Mouse (Mus musculus): ENCODE data around the gene Kcnj13.

Kcnj13 gene

DNA sequence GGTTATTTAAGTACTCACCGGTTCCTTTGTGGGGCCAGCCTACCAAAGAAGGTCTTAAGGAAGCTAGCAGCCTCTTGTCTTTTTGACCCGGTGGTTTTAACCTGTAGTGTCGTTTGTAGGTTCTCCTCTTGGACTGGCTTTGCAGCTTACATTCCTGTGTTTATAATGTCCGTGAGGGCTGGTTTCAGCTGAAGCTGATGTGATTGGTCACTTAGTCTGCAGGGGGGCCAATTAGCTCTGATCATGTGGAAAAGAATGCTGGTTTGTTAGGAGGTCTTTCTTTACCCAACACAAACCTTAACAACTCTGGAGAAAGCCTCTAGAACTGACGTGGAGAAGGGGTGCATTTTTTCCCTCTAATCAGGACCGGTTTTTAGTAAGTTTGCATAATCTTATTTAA lies at the start of gene Kcnj13:
Gene Kcnj13, minus strand, starts transcription at position 136 of the 400 bp plus-strand sequence.
- DNase-seq, result no peak

DNA sequence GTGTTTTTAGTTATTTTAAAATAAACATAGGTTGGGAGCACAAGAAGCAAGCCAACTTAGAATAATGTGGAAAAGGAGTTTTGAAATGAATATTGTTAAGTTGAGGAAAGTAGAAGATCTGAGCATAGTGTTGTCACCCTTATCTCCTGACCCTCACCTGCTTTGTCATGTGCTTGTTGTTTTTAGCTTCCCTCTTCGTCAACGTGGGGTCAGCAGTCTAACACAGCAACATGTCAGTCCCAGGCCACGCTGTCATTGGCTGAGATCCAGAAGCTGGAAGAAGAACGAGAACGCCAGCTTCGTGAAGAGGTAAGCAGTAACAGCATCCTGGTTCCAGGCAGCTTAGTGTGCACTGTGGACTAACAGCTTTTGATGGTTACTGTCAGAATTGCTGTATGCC lies 42.1 kb upstream of the Kcnj13 start:
- DNase-seq, result no peak

DNA sequence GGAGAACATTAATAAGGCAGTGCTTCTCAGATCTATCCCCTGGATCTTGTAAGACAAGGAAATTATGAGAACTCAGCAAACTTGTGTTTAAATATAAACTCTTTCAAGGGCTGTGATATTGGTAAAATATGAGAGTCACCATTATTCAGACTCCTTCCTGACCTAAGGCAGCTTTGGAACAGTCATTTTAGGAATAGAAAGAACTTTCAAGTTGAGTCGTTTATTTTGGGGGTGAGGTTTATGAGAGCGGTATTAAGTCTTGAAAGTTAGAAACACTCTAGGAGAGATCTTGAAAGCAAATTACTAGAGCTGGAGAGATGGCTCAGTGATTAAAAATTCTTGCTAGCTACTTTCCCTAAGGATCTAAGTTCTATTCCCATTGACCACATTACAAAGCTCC lies 40.6 kb upstream of the Kcnj13 start:
- DNase-seq, result no peak

DNA sequence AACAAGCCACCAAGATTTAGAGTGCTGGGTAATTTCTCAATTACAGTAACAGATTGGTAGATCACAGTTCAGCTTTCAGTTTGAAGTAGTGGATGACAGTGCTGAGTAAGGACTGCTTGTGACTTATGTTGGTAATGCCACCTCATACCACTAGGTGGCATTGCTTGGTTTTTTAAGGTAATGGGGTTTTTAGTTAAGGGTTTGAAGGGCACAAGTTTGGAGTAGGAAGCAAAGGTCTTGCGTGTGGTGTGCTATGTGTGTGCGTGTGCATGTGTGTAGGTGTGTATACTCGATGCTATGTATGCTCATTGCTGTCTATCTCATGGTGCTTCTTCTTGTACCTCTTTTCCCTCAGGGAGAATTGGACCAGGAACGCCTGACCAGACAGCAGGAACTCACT lies 24.2 kb upstream of the Kcnj13 start:
- DNase-seq, result peak in 1 of 2 experiments; percentile 7

DNA sequence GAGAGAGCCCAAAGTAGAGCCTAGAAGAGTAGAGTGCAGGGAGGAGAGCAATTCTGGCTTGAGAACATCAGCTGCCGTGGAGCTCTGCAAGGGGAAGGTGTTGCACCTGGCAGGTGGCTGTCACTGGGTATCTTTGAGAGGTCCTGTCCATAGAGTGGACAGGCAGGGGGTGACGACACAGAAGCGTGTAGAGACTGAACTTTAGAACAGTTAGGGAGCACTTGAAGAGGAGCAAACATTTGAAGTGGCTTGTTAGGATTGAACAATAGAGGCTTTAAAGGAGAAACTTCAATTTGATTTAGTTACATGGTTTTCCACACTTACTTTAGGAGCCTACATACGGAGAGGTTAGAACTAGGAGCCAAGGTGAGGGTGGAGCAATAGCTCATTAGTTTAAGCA lies 14.9 kb upstream of the Kcnj13 start:
- no peak for DNase-seq

DNA sequence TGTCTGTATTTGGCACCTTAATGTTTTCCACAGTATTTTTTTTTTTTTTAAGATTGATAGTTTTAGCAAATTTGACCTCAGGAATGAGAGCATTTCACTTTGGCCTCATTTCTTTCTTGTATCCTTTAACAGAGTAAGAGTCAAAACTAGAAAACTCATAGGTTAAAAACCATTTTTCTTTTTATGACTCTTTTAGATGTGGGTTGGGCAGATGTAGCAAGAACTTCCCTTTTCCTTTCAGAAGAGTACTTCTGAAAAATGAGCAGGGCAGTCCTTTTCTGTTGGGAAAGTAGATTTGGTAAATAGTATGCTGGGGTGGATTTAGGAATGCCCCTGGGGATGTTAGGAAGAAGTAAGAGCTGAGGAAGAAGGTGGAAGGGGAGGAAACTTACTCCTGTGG lies 11.5 kb upstream of the Kcnj13 start:
- DNase-seq, result no peak

DNA sequence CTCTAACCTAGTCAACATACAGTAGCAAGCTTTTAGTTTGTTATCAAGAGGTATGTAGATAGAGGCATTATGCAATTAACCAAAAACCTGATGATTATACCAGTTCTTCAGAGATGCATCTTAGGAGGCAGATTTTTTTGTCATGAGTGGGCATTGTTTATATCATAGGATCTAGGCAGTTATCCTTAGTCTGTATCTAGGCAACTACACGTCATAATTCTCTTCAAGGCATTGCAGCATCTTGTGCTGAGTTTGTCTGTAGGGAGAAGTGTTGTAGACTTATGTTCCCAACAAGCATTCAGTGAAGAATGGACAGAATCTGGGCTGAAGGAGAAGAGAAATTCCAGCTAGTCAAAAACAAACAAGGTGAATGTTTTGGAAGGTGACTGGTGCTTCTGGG lies 10.2 kb upstream of the Kcnj13 start:
- no peak for DNase-seq

DNA sequence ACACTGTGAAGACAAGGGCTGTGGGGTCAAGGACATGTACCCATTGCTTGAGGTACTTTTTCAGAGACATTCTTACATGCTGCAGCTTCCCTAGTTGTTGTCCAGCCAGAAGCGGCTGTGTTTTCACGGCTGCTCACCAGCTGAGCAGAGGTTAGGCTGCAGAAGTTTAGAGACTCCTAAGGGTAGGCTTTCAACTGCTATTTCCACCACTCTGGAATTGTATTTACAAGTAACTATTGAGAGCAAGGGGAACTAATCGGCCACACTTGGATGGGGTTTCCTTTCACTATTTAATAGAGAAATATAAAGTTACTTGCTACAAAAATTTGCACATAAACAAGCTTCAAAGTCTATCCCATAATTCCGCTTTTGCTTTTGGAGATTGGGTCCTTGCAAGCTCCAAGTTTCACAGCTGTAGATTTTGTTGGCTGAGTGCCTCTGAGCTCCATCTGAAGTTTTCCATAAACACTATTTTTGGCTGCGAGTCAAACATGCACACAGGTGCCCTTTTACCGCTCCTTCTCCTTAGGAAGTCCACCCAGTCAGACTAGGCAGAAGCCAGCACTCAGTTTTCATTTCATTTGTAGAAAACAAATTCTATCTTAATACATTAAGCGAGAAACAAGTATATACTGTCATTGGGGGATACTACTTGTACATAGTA lies 2.5 kb upstream of the Kcnj13 start:
- no peak for DNase-seq

DNA sequence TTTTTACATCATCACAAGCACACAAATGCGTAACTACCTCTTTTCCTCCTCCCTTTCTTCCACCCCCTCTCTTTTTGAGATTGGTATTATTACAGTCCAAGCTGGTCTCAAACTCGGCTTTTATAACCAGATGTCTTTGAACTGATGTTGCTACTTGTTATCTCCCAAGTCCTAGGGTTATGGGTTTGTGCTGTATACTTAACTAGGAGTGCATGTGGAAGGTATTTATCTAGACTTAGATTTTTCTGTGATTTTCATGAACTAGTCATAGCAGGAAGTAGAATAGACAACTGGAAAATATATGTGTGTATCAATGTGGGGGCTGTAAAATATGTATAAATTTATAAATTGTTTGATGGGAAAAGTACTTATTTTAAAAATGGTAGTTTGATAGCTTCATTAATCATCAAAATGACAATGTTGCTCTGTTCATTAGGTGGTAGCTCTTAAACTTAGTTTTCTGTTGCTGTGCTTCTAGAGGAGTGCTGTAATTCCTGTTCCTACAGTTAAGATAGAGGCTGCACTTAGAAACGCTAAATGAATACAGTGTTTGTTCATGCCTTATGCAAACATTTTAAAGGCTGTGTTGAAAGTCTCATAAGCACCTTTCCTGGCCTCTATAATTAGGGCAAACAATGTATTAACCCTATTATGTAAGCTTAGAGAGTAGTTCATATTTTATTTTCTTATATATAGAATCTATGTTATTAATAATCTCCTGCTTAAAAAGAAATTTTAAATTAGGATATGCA lies 909 bp downstream of the Kcnj13 start:
- no peak for DNase-seq

DNA sequence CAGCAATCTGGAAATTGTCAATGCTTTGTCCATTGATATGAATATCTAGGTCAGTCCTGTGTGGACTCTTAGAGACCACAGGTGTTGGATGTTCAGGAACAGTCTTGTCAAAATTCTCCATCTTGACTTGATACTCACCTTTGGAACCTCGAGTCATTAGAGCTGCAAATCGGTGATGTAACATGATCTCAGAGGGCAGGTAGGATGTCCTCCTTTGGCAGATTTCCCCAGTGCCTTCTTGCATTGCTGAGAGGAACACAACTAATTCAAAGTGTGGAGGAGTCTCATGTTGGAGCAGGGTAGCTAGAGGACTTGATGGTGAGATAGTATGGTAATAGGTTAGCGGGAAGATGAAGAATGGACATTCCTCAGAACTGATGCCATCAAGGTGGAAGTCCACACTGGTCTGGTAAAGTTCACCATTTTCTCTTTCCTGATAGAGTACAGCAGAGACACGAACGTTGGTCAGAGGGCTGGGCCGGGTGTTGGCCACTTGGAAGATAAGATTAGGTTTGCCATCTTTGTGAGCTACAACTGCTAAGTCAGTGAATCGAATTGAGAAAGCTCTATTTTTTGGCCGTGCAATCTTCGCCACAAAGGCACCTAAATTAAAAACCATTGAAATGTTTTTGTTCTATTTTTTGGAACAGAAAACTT lies 8.0 kb downstream of the Kcnj13 start:
- DNase-seq, result no peak

DNA sequence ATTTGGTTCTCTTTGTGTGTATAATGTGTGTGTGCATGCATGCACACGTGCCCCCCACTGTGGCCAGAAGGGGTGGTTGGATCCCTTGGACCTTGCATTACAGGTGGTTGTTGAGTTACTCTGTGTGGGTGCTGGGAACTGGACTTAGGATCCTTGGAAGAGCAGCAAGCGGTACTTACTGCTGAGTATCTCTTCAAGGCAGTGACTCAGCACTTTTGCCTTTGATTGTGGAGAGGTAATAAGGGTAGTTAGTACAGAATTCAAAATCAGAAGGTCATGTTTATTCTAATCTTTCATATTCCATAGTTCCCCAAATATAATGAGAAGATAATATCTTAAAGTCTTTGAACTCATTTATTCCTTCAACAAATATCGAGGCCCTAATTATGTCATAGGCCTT lies 13.4 kb downstream of the Kcnj13 start:
- DNase-seq, result no peak

DNA sequence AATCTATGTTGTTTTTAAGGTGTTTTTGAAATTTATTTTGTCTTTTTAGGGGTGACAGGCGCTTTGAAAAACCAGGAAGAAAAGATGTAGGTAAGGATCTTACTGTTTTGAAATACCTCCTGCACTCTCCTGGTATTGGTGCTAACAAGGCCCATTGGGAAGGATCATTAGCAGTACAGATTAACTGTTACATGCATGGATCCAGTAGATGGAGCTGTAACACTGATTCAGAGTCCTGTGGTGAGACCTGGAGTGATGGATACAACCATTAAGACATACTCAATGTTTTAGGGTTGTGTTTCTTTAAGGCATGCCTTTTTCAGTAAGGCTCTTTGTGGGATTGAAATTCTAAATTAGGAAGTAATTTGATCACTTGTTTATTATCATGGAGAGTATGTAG lies 14.6 kb downstream of the Kcnj13 start:
- DNase-seq, result no peak

DNA sequence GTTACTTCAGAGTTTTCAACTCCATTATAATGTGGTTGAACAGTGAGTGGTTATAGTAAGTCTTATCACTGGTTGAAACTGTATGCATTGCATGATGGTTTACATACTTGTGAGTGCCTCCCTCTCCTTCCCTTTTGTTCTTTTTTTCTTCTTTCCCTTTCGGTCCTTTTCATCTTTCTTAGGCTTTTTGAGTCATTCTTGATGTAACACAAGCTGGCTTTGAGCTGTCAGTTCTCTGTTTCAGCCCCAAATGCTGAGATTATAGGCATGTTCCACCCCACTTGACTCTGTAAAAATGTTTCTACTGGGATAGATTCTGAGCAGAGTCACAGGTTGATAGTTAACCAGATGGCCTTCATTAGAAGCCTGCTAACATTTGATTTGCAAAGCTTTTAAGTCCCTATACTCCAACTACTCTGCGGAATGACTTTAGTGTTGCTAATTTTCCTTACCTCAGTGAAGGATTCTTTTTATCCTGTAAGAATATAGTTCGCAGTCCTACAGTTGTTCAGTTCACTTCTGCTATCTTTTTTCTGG lies 16.4 kb downstream of the Kcnj13 start:
- DNase-seq, result no peak

DNA sequence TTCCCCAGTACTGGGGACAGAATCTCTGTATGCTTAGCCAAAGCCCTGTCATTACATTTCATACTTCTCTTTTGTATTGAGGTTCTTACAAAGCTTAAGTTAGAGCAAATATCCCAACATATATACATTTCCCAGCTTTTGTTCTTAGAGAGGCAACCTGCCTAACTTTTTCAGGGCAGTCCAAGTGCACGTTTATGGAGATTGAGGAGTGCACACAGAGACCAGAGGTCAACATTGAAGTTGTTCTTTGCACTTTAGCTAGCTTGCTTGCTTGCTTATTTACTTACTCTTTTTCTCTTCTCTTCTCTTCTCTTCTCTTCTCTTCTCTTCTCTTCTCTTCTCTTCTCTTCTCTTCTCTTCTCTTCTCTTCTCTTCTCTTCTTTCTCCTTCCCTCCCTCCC lies 34.3 kb downstream of the Kcnj13 start:
- DNase-seq, result no peak

DNA sequence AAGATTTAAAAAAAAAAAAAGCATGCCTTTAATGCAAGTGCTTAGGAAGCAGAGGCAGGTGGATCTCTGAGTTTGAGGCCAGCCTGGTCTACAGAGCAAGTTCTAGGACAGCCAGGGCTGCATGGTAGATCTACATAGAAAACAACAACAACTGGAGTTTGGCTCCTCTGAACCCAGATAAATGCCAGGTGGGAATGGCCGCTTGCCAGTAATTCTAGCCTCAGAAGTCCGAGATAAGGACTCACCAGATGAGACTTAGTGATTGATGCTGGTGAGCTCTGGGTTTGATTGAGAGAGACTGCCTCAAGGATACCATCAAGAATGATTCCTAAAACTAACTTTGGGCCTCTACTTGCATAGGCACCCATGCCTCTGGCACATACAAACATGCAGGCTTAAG lies 44.0 kb downstream of the Kcnj13 start:
- DNase-seq, result no peak
